Mouse (Mus musculus) embryonic facial prominence, embryonic 13.5 days (tissue): ENCODE results near the gene Hoxa6. TPM values are rescaled to one million over a fixed set of nuclear protein-coding genes. Genes with fewer than 3 reads are reported as not detected.

ENCODE experiments used
- ATAC-seq: fragments of 200-750 bp; cut with Nextera tagmentation; 2 replicates; pipeline ENCODE4 v1.8.0; 2017; ENCODE audit warnings: low read depth; ENCODE audit not compliant: insufficient number of reproducible peaks, insufficient read depth, low FRiP score, low TSS enrichment
- H3K27ac ChIP-seq: fragments of 300-500 bp; sonication (generic); 2 replicates; pipeline ENCODE4 v1.5.1; 2015; ENCODE audit warnings: moderate library complexity, mild to moderate bottlenecking, inconsistent platforms
- H3K27me3 ChIP-seq: fragments of 300-500 bp; sonication (generic); 2 replicates; pipeline ENCODE4 v1.6.1; 2015; ENCODE audit warnings: mild to moderate bottlenecking, inconsistent platforms
- H3K36me3 ChIP-seq: fragments of 300-500 bp; sonication (generic); 2 replicates; pipeline ENCODE4 v1.6.1; 2015; ENCODE audit warnings: mild to moderate bottlenecking, inconsistent platforms
- H3K4me1 ChIP-seq: fragments of 300-500 bp; sonication (generic); 2 replicates; pipeline ENCODE4 v1.6.1; 2015; ENCODE audit warnings: inconsistent platforms
- H3K4me2 ChIP-seq: fragments of 300-500 bp; sonication (generic); 2 replicates; pipeline ENCODE4 v1.6.1; 2015; ENCODE audit warnings: moderate library complexity, mild to moderate bottlenecking, inconsistent platforms
- H3K4me3 ChIP-seq: fragments of 300-500 bp; sonication (generic); 2 replicates; pipeline ENCODE4 v1.5.1; 2015; ENCODE audit warnings: mild to moderate bottlenecking, inconsistent platforms
- H3K9ac ChIP-seq: fragments of 300-500 bp; sonication (generic); 2 replicates; pipeline ENCODE4 v1.6.1; 2015; ENCODE audit warnings: mild to moderate bottlenecking, inconsistent platforms
- H3K9me3 ChIP-seq: fragments of 300-500 bp; sonication (generic); 2 replicates; pipeline ENCODE4 v1.6.1; 2016; ENCODE audit warnings: inconsistent platforms
- WGBS: fragments of 180-500 bp; shearing (Covaris S2); methylation state at CpG from one replicate; pipeline ENCODE4 v1.1.7; 2015; ENCODE audit warnings: mixed read lengths; 5-methylcytosine and 5-hydroxymethylcytosine counted together
- polyA plus RNA-seq: library from polyadenylated mRNA; unstranded; fragments of >200 nt; fragmentation: Nextera tagmentation; extraction: Ambion mirVana; gene quantifications from 2 replicates; pipeline ENCODE4 v1.2.1, GENCODE M21; 2015

Gene Hoxa6
- polyA plus RNA-seq, 1 experiment from 2014 or later, result 0.81 TPM

DNA sequence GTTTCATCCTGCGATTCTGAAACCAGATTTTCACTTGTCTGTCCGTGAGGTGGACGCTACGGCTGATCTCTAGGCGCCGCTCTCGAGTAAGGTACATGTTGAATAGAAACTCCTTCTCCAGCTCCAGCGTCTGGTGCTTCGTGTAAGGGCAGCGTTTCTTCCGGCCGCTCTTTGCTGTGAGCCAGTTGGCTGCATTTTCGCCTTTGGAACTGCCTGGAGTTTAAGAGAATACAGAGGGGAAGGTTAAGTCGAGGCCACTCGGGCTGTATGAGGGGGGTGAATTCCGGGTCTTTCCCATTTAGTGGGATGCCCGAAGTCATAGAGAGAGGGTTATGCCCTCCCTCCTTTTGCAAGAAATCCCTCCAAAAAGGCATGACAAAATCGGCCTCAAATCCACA, 24.0 kb upstream of the Hoxa6 start:
- Histone ChIP-seq H3K9me3 (no peaks in the 10 kb centered on the region), H3K36me3 (no peaks in the 10 kb centered on the region), H3K27ac (no peak overlapping the region), H3K9ac (no peak overlapping the region), H3K27me3 (peaks cover 97% of the 10 kb centered on the region), H3K4me3 (no peak overlapping the region), H3K4me1 (peaks cover 14% of the 10 kb centered on the region; the same call in 1 of the 2 replicates), H3K4me2 (no peak overlapping the region)
- no peak for ATAC-seq
- WGBS, result under 1% methylated on average over 18 of the region's 18 CpGs

DNA sequence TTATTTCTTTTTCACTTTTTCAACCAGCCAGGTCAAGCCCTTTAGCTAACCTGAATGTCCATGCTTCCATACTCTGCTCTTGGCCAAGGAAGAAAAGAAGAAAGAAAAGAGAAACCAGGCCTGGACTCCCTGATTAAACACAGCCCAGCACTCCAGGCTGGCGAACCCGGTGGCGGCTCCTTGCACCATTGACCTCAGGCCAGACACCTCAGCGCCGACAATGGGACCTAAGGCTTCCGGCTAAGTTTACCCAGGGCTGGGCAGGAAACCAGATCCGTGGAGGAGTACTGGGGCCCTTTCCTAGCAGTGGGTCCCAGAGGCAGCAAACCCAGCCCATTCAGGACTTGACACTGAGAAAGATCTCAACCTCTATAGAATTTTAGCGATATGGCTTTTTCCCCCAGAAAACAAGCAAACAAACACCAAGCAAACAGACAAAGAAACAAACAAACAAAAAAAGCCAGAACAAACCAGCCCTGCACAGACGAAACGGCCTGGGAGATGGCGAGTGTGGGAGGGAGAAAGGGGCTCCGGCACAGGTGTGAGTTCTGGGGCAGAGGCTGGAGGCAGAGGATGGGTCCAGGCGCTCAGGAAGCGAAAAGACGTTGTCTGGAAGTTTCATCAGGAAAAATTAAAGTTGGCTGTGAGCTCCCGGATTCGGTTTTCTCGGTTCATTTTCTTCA, 23.5 kb upstream of the Hoxa6 start:
- H3K36me3 ChIP-seq, result no peaks in the 10 kb centered on the region
- under 1% methylated on average over 18 of the region's 18 CpGs for WGBS
- H3K4me3 ChIP-seq, result no peak overlapping the region
- H3K27me3 ChIP-seq, result peaks cover 97% of the 10 kb centered on the region
- no peaks in the 10 kb centered on the region for H3K9me3 ChIP-seq
- peaks cover 14% of the 10 kb centered on the region; the same call in 1 of the 2 replicates for H3K4me1 ChIP-seq
- no peak overlapping the region for H3K9ac ChIP-seq
- ATAC-seq, result no peak
- H3K27ac ChIP-seq, result no peak overlapping the region
- no peak overlapping the region for H3K4me2 ChIP-seq

DNA sequence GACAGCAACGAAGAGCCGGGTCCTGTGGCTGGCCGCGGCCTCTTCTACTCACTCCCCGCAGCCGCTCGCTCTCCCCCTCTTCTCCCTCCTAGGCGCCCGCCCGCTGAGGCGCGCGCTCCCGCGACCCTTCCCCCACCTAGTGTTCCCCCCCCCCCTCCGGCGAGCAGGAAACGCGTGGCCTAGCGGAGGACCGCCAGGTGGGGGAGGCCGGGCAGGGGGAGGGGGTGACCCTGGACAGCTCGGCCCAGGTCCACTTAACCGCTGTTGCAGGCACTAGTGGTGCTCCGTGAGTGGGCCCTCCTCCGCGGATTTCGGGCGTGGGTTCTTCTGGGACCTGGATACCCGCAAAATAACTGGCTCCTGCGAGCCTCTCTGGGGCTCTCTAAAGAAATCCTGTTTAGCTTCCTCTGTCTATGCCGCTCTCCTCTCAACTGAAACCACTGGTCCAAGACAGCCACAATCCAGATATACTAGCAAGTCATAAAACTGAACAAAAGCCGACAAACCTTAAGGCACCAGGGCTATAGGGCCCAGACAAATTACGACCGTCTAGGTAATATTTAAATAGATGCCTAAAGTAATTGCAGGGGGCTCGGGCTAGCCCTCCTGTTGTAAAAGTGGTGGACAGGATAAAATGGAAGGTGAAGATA, 22.1 kb upstream of the Hoxa6 start, which contains the start of gene Hoxa9:
Hoxa9 (minus strand) TSS at position 574 of the 650 bp plus-strand sequence.
- H3K36me3 ChIP-seq, result no peaks in the 10 kb centered on the region
- H3K4me2 ChIP-seq, result no peak within 1 kb of the TSS
- H3K9ac ChIP-seq, result no peak within 1 kb of the TSS
- H3K9me3 ChIP-seq, result no peaks in the 10 kb centered on the region
- peaks cover 97% of the 10 kb centered on the region for H3K27me3 ChIP-seq
- H3K27ac ChIP-seq, result no peak within 1 kb of the TSS
- 3% methylated on average over 23 of the region's 36 CpGs for WGBS
- H3K4me3 ChIP-seq, result no peak within 1 kb of the TSS
- peaks cover 17% of the 10 kb centered on the region; the same call in 1 of the 2 replicates for H3K4me1 ChIP-seq
- ATAC-seq, result no peak

DNA sequence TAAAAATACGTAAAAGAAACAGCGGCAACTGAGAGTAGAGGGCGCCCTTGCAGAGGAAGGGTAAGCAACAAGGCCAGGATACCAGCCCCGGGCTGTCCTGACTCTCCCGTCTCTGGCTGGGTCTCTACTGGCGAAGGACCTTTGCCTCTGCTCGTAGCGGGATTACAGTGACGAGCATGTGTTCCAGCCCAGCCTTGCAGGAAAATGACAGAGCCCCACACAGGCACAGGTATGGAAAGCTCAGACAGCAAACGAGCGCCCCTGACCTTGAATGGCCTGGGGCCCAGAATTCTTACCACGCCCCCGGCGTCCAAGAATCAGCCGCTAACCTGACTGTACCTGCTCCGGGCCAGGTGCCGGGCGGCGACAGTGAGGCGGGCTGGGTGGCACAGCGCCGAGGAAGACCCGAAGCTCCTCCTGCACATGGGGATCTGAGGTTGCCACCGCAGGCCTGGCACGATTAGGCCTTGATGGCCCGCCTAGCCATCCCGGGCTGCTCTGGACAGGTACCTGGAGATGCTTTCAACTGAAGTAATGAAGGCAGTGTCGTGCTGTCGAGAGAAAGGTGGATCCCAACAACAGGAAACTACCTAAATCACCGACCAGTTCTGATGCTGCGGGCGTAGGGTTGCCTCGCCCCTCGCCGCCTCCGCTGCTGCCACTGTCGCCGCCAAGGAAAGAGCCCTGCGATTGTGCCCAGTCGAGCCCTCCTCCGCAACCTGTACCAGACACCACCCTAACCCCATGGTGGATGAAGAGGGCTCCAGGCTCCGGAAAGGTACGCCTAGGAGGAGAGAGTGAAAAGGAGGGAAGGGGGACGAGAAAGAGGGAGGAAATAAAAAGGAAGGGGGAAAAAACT, 21.3 kb upstream of the Hoxa6 start:
- 2% methylated on average over 44 of the region's 44 CpGs for WGBS
- Histone ChIP-seq H3K4me2 (no peak overlapping the region), H3K9ac (no peak overlapping the region), H3K9me3 (no peaks in the 10 kb centered on the region), H3K4me3 (no peak overlapping the region), H3K36me3 (no peaks in the 10 kb centered on the region), H3K27me3 (peaks cover 97% of the 10 kb centered on the region), H3K27ac (no peak overlapping the region), H3K4me1 (peaks cover 17% of the 10 kb centered on the region; the same call in 1 of the 2 replicates)
- ATAC-seq, result no peak

DNA sequence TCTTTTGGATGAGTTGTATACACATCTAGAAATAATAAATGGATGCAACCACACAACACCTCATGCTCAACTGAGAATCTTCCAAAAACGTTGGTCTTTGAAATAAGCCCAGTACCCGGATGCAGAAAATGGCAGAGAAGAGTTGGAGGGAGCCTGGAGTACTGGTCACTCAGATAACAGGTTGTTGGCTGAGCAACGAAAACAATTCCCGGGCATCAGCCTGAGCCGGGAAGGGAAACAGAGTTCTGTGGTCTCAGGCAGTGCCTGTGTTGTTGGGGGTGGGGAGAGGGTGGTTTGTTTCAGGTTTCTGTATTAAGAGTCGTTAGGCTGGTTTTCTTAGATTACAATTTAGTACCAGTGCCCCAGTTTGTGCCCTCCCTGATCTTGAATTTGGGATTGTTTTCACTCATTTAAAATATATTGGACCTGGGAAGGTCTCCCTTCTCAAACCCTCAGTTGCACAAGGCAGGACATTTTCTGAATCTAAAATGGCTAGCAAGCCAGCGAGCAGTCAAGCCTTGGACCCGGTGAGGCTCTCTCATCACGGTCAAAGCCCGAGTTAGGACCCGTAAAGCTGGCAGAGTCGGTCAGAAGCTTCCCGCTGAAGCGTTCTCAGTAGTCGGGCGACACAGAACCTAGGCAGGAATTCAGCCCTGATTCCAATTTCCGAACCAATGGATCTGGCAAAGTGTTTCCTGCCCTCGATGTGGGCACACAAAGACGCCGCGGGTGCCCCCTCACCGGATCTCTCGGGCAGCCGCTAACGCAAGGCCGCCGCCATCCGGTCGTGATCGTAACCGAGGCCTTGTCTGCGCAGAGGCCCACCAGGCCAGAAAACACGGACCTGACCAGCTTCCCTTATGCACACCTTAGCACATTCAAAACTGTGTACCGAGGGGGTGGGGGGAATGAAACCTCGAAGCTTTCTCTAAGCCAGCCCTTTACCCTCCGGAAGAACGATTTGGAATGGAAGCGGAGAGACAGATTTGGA, 20.2 kb upstream of the Hoxa6 start:
- Histone ChIP-seq H3K4me2 (no peak overlapping the region), H3K9ac (no peak overlapping the region), H3K4me3 (no peak overlapping the region), H3K36me3 (no peaks in the 10 kb centered on the region), H3K4me1 (peaks cover 9% of the 10 kb centered on the region; the same call in 1 of the 2 replicates), H3K27ac (no peak overlapping the region), H3K9me3 (no peaks in the 10 kb centered on the region), H3K27me3 (peaks cover 97% of the 10 kb centered on the region)
- WGBS, result 2% methylated on average over 38 of the region's 38 CpGs
- ATAC-seq, result no peak

DNA sequence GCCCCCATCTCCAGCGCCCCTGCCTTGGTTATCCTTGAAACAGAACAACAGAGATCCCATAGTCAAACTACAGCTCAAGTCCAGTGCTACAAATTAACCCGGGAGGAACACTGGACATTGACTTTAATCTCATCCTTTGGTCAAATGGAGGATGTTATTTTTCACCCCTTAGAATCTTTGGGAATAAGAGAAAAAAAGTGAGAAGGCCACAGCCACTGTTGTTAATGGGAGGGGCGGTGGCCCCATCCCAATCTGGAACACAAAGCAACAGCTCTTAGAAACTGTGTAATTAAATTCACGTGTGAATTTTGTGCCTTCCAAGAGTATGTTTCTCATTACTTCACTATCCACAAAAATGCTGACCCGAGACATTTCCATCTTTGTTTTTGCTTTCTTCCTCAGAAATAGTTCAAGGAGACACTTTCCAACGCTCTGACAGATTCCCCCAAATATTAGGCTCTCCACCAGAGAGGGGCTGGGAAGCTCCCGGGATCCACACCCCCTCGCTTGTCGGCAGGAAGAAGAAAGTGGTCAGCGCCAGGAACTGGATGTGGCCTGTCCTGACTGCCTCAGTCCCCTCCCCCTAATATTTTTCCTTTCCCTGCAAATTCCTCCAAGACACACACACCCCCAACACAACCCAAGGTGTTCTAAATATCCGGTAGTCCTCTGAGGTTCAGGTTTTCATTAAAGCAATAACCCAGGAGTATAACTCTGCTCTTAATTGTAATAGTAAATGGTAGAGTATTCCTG, 19.1 kb upstream of the Hoxa6 start:
- Histone ChIP-seq H3K4me3 (no peak overlapping the region), H3K9me3 (no peaks in the 10 kb centered on the region), H3K36me3 (no peaks in the 10 kb centered on the region), H3K27ac (no peak overlapping the region), H3K9ac (no peak overlapping the region), H3K4me1 (peaks cover 9% of the 10 kb centered on the region; the same call in 1 of the 2 replicates), H3K4me2 (no peak overlapping the region), H3K27me3 (peaks cover 97% of the 10 kb centered on the region)
- 2% methylated on average over 11 of the region's 11 CpGs for WGBS
- ATAC-seq, result no peak

DNA sequence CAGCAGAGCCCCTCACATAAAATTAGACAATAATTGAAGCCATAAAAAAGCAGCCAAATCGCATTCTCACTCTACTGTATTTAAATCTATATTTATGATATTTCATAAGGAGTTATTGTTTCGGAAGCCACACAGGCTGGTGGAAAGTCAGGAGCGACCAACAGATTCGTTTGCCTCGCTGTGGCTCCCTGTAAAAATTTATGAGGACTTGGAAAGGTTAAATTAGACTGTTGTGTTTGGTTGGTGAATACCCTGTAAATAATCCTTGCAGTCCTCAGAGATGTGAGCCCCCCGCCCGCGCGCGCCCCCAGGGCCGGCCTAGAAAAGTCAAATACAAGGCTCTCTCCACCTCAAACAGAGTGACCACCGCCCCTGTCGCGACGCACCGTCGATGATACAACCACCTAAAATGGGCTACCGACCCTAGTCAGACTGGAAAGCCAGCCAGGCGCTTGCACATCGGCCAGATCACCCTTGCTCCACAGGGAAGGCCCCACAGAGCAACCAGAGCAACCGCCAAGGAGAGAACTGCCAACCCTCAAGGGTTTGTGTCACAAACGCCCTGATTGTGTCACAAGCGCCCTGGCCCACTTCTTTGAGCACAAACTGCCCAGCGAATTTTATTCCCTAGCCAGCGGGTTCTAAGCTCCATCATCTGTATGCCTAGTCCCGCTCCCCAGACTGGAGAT, 18.2 kb upstream of the Hoxa6 start:
- H3K27ac ChIP-seq, result no peak overlapping the region
- no peak overlapping the region for H3K4me3 ChIP-seq
- ATAC-seq, result no peak
- peaks cover 11% of the 10 kb centered on the region for H3K4me1 ChIP-seq
- no peaks in the 10 kb centered on the region for H3K36me3 ChIP-seq
- H3K4me2 ChIP-seq, result no peak overlapping the region
- 3% methylated on average over 26 of the region's 26 CpGs for WGBS
- H3K9ac ChIP-seq, result no peak overlapping the region
- H3K27me3 ChIP-seq, result peaks cover 97% of the 10 kb centered on the region
- H3K9me3 ChIP-seq, result no peaks in the 10 kb centered on the region

DNA sequence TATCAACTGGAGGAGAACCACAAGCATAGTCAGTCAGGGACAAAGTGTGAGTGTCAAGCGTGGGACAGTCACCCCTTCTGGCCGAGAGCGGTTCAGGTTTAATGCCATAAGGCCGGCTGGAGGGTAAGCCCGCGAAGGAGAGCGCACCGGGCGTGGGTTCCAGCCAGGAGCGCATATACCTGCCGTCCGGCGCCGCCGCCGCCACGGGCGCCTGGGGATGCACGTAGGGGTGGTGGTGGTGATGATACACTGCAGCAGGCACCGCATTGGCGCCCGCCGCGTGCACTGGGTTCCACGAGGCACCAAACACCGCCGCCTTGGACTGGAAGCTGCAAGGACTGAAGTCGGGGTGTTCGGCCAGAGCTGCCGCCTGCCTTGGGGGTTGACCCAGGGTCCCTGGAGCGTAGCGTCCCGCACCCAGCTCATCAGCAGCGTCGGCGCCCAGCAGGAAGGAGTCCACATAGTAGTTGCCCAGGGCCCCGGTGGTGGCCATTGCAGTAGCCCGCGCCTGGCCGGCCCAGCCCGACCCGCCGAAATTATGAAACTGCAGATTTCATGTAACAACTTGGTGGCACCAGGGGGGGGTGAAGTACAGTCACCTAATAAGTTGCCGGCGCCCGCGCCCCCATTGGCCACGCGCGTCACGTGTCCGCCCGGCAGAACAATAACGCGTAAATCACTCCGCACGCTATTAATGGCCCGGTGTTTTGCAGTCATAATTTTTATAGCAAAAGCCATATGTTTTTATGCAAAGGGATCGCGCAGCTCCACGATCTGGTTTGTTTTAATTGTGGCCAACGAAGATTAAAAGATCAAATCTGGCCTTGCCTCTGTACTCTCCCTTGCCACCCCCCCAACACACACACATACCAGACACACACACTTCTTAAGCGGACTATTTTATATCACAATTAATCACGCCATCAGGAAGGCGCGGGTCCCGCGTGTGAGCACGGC, 17.4 kb upstream of the Hoxa6 start:
- WGBS, result 2% methylated on average over 69 of the region's 69 CpGs
- no peak for ATAC-seq
- H3K9me3 ChIP-seq, result no peaks in the 10 kb centered on the region
- H3K4me2 ChIP-seq, result no peak overlapping the region
- H3K27me3 ChIP-seq, result peaks cover 99% of the 10 kb centered on the region
- peaks cover 16% of the 10 kb centered on the region for H3K4me1 ChIP-seq
- no peak overlapping the region for H3K27ac ChIP-seq
- H3K9ac ChIP-seq, result no peak overlapping the region
- H3K4me3 ChIP-seq, result no peak overlapping the region
- no peaks in the 10 kb centered on the region for H3K36me3 ChIP-seq

DNA sequence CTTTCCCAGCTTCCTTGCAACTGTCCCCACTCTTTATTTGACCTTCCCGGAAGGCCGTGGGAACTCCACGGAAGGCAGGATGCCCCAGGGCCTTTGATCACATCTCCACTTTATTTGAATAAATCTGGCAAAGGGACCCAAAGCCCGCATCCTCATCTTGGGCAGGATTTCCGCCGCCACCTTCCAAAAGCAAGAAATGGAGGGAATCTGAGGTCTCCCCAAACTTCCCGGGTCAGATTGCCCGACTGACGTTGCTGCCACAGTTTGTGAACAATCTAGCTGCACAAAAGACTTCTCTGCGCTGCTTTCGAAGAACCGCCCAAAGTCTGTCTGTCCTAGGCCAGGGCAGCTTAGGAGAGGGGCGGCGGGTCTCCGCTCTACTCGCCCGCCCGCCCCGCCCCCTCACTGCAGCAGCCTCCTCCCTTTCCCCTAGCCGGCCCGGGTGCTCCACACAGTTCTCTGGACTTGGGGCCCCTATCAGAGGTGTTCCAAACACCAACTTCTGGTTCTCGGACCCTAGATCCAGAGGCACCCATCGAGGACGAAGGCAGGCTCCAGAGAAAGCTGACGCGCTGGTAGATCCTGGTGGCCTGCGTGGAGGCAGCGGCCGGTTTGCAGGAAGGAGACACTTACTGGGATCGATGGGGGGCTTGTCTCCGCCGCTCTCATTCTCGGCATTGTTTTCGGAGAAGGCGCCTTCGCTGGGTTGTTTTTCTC, 16.5 kb upstream of the Hoxa6 start:
- Histone ChIP-seq H3K36me3 (no peaks in the 10 kb centered on the region), H3K9ac (no peak overlapping the region), H3K9me3 (no peaks in the 10 kb centered on the region), H3K27ac (no peak overlapping the region), H3K27me3 (peaks cover 99% of the 10 kb centered on the region), H3K4me3 (no peak overlapping the region), H3K4me2 (no peak overlapping the region), H3K4me1 (peaks cover 16% of the 10 kb centered on the region)
- ATAC-seq, result no peak
- WGBS, result 2% methylated on average over 36 of the region's 36 CpGs
